Mouse (Mus musculus): ENCODE results near the gene Fubp1.

- no peak for TF ChIP-seq CTCF (IDR thresholded peaks at IDR 0.05)
- TF ChIP-seq EP300 (IDR thresholded peaks at IDR 0.05): peak; percentile 41
These were observed 17.8 kb upstream of the Fubp1 start for GRCm38 (mm10) chr3:152192238-152192931.
